Mouse (Mus musculus): ENCODE measurements around the gene Stil. TPM values are rescaled to one million over a fixed set of nuclear protein-coding genes. Genes with fewer than 3 reads are reported as not detected.

Gene Stil
- polyA plus RNA-seq, 1 experiment: 0.28 TPM

- H3K4me3 ChIP-seq (replicated peaks; ENCODE audit: extremely low read depth, low read depth, low read length): no peak overlapping the region
- no peak for DNase-seq
- no peaks in the 10 kb centered on the region for H3K4me1 ChIP-seq (ENCODE audit: control insufficient read depth, insufficient read depth, low read length)
- WGBS: 28% methylated on average over 4 of the region's 4 CpGs
- TF ChIP-seq CTCF (IDR thresholded peaks at IDR 0.05; ENCODE audit: insufficient read depth, low read length) (peak; percentile 77), POLR2A (IDR thresholded peaks at IDR 0.05; ENCODE audit: borderline replicate concordance, extremely low read depth, low read depth, low read length) (no peak)
Measured at GRCm38 (mm10) chr4:115038242-115038641, 38.3 kb downstream of the Stil start.

DNA sequence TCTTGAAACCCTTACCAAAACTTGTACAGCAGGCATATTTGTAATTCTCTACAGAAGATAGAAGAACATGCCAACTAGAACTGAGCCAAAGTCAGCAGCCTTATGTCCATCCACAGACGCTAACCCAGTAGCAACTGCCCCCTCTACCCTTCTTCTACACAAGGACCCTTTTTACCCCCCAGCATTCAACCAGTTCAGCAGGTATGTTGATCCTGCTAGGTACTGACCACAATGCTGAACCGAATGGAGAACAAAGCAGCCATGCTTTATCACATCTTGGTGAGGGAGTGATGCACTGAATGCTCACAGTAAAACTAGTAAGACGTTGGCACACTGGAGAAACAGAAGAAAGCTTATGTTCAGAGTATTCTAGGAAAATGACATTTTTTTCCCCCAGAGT is 45.7 kb downstream of the Stil start:
- TF ChIP-seq POLR2A (IDR thresholded peaks at IDR 0.05; ENCODE audit: borderline replicate concordance, extremely low read depth, low read depth, low read length): no peak
- no peak for TF ChIP-seq CTCF (IDR thresholded peaks at IDR 0.05; ENCODE audit: insufficient read depth, low read length)
- Histone ChIP-seq H3K4me3 (replicated peaks; ENCODE audit: extremely low read depth, low read depth, low read length) (no peak overlapping the region), H3K4me1 (ENCODE audit: control insufficient read depth, insufficient read depth, low read length) (no peaks in the 10 kb centered on the region)
- WGBS: 78% methylated on average over 3 of the region's 3 CpGs
- DNase-seq: no peak

DNA sequence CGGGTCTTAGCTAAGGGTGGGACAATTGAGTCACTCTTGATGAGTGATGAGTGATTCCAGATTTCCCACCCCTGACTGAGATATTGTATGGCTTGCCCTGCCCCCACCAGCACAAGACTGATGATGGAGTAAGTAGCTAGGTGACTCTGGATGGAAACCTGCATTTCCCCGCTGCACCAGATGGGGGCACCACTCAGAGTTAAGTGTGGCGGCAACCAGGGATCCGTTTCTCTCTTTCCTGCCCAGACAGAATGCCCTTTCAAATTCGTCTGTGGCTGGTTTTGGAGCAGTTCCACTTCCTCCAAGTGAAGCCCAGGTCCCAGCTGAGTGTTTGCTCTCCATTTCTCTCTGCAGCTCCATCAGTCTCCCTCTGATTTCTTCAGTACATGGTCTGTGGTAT is 47.8 kb downstream of the Stil start:
- Histone ChIP-seq H3K4me3 (replicated peaks; ENCODE audit: extremely low read depth, low read depth, low read length) (no peak overlapping the region), H3K4me1 (ENCODE audit: control insufficient read depth, insufficient read depth, low read length) (no peaks in the 10 kb centered on the region; the same call in 1 of the 2 replicates)
- peak; percentile 66 for DNase-seq
- 5% methylated on average over 5 of the region's 5 CpGs for WGBS
- TF ChIP-seq POLR2A (IDR thresholded peaks at IDR 0.05; ENCODE audit: borderline replicate concordance, extremely low read depth, low read depth, low read length) (no peak), CTCF (IDR thresholded peaks at IDR 0.05; ENCODE audit: insufficient read depth, low read length) (peak; percentile 78)

GRCm38 (mm10) chr4:115048190-115048589 is 48.2 kb downstream of the Stil start:
- no peak overlapping the region for H3K4me3 ChIP-seq (replicated peaks; ENCODE audit: extremely low read depth, low read depth, low read length)
- no peak for DNase-seq
- no peaks in the 10 kb centered on the region; the same call in 1 of the 2 replicates for H3K4me1 ChIP-seq (ENCODE audit: control insufficient read depth, insufficient read depth, low read length)
- 56% methylated on average over 8 of the region's 8 CpGs for WGBS
- TF ChIP-seq POLR2A (IDR thresholded peaks at IDR 0.05; ENCODE audit: borderline replicate concordance, extremely low read depth, low read depth, low read length): no peak

DNA sequence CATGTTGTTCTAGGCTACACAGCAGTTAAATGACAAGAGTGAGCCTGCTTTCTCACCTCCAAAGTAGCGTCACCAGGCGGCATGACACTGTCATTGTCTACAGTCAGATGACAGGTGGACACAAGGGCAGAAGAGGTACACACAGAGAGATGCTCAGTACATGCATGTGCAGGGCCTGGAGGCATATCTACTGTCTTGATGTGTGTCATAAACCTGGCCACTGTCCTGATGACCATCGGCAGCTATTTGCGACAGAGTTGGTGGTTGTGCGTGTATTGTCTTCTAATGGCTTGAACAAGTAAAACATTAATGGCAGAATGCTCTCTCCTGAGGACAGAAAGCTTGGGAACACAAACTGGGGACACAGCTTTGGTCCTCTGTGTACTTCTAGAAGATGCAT is 51.3 kb downstream of the Stil start:
- TF ChIP-seq CTCF (IDR thresholded peaks at IDR 0.05; ENCODE audit: insufficient read depth, low read length) (no peak), POLR2A (IDR thresholded peaks at IDR 0.05; ENCODE audit: borderline replicate concordance, extremely low read depth, low read depth, low read length) (no peak)
- DNase-seq: no peak
- WGBS: 86% methylated on average over 5 of the region's 5 CpGs

DNA sequence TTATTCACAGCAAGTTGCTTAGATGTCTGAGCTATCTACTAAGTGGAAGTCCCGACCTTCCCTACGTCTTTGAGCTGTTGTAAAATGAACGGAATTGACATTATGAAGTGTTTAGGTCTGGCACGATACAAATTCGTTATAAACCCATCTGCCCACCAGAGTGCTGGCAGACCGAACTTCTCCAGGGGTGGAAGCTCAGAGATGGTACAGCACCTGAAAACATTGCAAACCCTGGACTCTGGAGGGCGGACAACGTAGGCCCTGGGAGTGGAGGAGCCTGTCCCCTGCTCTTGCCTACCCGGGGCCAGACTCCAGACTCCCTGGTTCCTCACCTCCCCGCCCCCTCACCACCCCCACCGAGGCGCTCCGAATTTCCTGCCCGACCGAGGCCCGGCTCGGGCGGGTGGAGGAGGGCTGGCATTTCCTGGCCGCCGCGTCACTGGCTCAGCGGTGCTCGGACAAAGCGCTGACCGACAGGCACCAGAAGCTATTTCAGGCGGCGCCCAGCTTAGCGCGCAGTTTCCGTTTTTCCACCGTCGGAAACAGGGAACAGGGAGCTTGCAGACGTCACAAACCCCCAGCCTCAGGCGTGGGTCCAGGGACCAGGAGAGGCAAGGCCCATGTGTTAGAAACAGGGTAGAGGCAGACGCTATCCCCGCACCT is 52.5 kb downstream of the Stil start:
- 2% methylated on average over 36 of the region's 36 CpGs for whole genome bisulfite sequencing
- peak; percentile 64 for DNase-seq
- TF ChIP-seq POLR2A (IDR thresholded peaks at IDR 0.05; ENCODE audit: borderline replicate concordance, extremely low read depth, low read depth, low read length) (peak; percentile 74; the same call in 1 of the 2 replicates), CTCF (IDR thresholded peaks at IDR 0.05; ENCODE audit: insufficient read depth, low read length) (no peak)
- Histone ChIP-seq H3K4me1 (ENCODE audit: control insufficient read depth, insufficient read depth, low read length) (peaks cover 3% of the 10 kb centered on the region), H3K4me3 (replicated peaks; ENCODE audit: extremely low read depth, low read depth, low read length) (peak overlapping the region; percentile 35)

More for the DNA sequence above, 51.3 kb downstream of the Stil start:
- Histone ChIP-seq H3K4me1 (ENCODE audit: control insufficient read depth, insufficient read depth, low read length) (no peaks in the 10 kb centered on the region; the same call in 1 of the 2 replicates), H3K4me3 (replicated peaks; ENCODE audit: extremely low read depth, low read depth, low read length) (no peak overlapping the region)

- 36% methylated on average over 2 of the region's 2 CpGs for WGBS
- DNase-seq: no peak
- Histone ChIP-seq H3K4me3 (replicated peaks; ENCODE audit: extremely low read depth, low read depth, low read length) (no peak overlapping the region), H3K4me1 (ENCODE audit: control insufficient read depth, insufficient read depth, low read length) (peaks cover 3% of the 10 kb centered on the region)
- TF ChIP-seq CTCF (IDR thresholded peaks at IDR 0.05; ENCODE audit: insufficient read depth, low read length): no peak
- TF ChIP-seq POLR2A (IDR thresholded peaks at IDR 0.05; ENCODE audit: borderline replicate concordance, extremely low read depth, low read depth, low read length): no peak
Measured at GRCm38 (mm10) chr4:115055044-115055443, 55.1 kb downstream of the Stil start.

DNA sequence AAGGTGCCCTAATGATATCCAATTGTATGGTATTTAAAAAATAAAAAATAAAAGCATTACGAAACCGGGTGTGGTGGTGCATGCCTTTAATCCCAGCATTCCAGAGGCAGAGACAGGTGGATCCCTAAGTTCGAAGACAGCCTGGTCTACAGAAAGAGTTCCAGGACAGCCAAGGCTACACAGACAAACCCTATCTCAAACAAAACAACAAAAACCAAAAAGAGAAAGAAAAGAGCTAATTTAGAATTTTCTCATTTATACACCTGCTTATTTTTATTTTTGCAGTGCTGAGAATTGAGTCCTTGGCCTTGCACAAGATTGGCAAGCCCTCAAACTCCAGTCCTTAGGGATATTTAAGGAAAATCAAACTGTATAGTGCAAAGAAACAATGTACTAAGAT is 55.7 kb downstream of the Stil start:
- Histone ChIP-seq H3K4me1 (ENCODE audit: control insufficient read depth, insufficient read depth, low read length) (peaks cover 3% of the 10 kb centered on the region), H3K4me3 (replicated peaks; ENCODE audit: extremely low read depth, low read depth, low read length) (no peak overlapping the region)
- DNase-seq: no peak
- 48% methylated on average over 3 of the region's 3 CpGs for WGBS
- TF ChIP-seq POLR2A (IDR thresholded peaks at IDR 0.05; ENCODE audit: borderline replicate concordance, extremely low read depth, low read depth, low read length): no peak
- TF ChIP-seq CTCF (IDR thresholded peaks at IDR 0.05; ENCODE audit: insufficient read depth, low read length): no peak

- peaks cover 3% of the 10 kb centered on the region for H3K4me1 ChIP-seq (ENCODE audit: control insufficient read depth, insufficient read depth, low read length)
- peak; percentile 69 for DNase-seq
- H3K4me3 ChIP-seq (replicated peaks; ENCODE audit: extremely low read depth, low read depth, low read length): peak within 1 kb of the TSS; percentile 75
- TF ChIP-seq CTCF (IDR thresholded peaks at IDR 0.05; ENCODE audit: insufficient read depth, low read length): no peak
- no peak for TF ChIP-seq POLR2A (IDR thresholded peaks at IDR 0.05; ENCODE audit: borderline replicate concordance, extremely low read depth, low read depth, low read length)
- 1% methylated on average over 60 of the region's 60 CpGs for WGBS
Measured at GRCm38 (mm10) chr4:115056371-115056920, 56.5 kb downstream of the Stil start, which contains the start of gene Tal1. Gene Tal1, plus strand, starts transcription at chr4:115056426.
